Mouse (Mus musculus) liver, embryonic 13.5 days (tissue): ENCODE data around the gene Gm10277. TPM values are rescaled to one million over a fixed set of nuclear protein-coding genes. Genes with fewer than 3 reads are reported as not detected.
"Not testable (repeated sequence)": the region's sequence is repeated elsewhere in the genome, so short reads cannot be mapped to it uniquely, and the experiment has no call there.

Source experiments
- ATAC-seq: fragments of 200-750 bp; cut with Nextera tagmentation; 2 replicates; pipeline ENCODE4 v1.8.0; 2017; ENCODE audit warnings: low read depth, mild to moderate bottlenecking, moderate number of reproducible peaks, moderate library complexity
- DNase-seq: peaks from one replicate; pipeline ENCODE4 v3.0.0; 2022
- H3K27ac ChIP-seq: fragments of 300-500 bp; sonication (generic); 2 replicates; pipeline ENCODE4 v1.5.1; 2015; ENCODE audit warnings: moderate library complexity, mild to moderate bottlenecking, inconsistent platforms
- H3K27me3 ChIP-seq: fragments of 300-500 bp; sonication (generic); 2 replicates; pipeline ENCODE4 v1.6.1; 2015; ENCODE audit warnings: mild to moderate bottlenecking, inconsistent platforms
- H3K36me3 ChIP-seq: fragments of 300-500 bp; sonication (generic); 2 replicates; pipeline ENCODE4 v1.6.1; 2015; ENCODE audit warnings: mild to moderate bottlenecking, inconsistent platforms
- H3K4me1 ChIP-seq: fragments of 300-500 bp; sonication (generic); replicated peaks from 2 replicates; pipeline ENCODE4 v1.6.1; 2015; ENCODE audit warnings: inconsistent platforms
- H3K4me2 ChIP-seq: fragments of 300-500 bp; sonication (generic); 2 replicates; pipeline ENCODE4 v1.6.1; 2015; ENCODE audit warnings: inconsistent platforms, mild to moderate bottlenecking, moderate library complexity
- H3K4me3 ChIP-seq: fragments of 300-500 bp; sonication (generic); replicated peaks from 2 replicates; pipeline ENCODE4 v1.5.1; 2015; ENCODE audit warnings: mild to moderate bottlenecking, inconsistent platforms
- H3K9ac ChIP-seq: fragments of 300-500 bp; sonication (generic); 2 replicates; pipeline ENCODE4 v1.6.1; 2015; ENCODE audit warnings: mild to moderate bottlenecking, inconsistent platforms
- H3K9me3 ChIP-seq: fragments of 300-500 bp; sonication (generic); replicated peaks from 2 replicates; pipeline ENCODE4 v1.6.1; 2016; ENCODE audit warnings: inconsistent platforms
- WGBS: fragments of 180-500 bp; shearing (Covaris S2); methylation state at CpG from one replicate; pipeline ENCODE4 v1.1.7; 2015; ENCODE audit not compliant: insufficient replicate concordance; 5-methylcytosine and 5-hydroxymethylcytosine counted together
- polyA plus RNA-seq: library from polyadenylated mRNA; unstranded; fragments of >200 nt; fragmentation: Nextera tagmentation; extraction: Ambion mirVana; gene quantifications from 2 replicates; pipeline ENCODE4 v1.2.1, GENCODE M21; 2015

The Gm10277 gene
- polyA plus RNA-seq, 1 experiment from 2014 or later = 0.78 TPM

GRCm38 (mm10) chr11:77748996-77749395, 38.6 kb downstream of the Gm10277 start:
- WGBS = 72% methylated on average over 5 of the region's 5 CpGs
- H3K4me1 ChIP-seq = peaks cover 59% of the 10 kb centered on the region
- DNase-seq = no peak
- H3K9ac ChIP-seq = no peak overlapping the region
- no peaks in the 10 kb centered on the region for H3K36me3 ChIP-seq
- H3K9me3 ChIP-seq = no peaks in the 10 kb centered on the region
- H3K4me3 ChIP-seq = no peak overlapping the region
- no peak overlapping the region for H3K27ac ChIP-seq
- no peak for ATAC-seq
- no peak overlapping the region for H3K4me2 ChIP-seq
- no peaks in the 10 kb centered on the region for H3K27me3 ChIP-seq

DNA sequence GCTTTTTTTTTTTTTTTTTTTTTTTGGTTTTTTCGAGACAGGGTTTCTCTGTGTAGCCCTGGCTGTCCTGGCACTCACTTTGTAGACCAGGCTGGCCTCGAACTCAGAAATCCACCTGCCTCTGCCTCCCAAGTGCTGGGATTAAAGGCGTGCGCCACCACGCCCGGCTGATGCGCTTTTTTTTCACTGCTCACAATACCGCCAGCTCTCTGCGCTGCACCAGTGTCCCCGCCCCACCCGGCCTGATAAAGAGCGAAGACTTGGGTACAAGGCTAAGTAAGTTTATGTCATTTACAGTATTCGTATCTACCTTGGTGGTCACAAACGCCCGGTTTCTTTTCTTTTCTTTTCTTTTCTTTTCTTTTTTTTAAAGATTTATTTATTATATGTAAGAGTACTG, 40.4 kb downstream of the Gm10277 start:
- not testable (repeated sequence) for H3K4me2 ChIP-seq, H3K4me3 ChIP-seq, H3K36me3 ChIP-seq, H3K27me3 ChIP-seq, H3K9me3 ChIP-seq, H3K9ac ChIP-seq
- DNase-seq = peak; percentile 45
- WGBS = 69% methylated on average over 13 of the region's 15 CpGs
- Histone ChIP-seq H3K4me1 (peaks cover 43% of the 10 kb centered on the region), H3K27ac (peak overlapping the region; percentile 48; the same call in 1 of the 2 replicates)
- peak; percentile 67 for ATAC-seq

- DNase-seq (peak; percentile 48), ATAC-seq (peak; percentile 84)
- Histone ChIP-seq H3K9me3 (no peaks in the 10 kb centered on the region), H3K9ac (no peak overlapping the region), H3K36me3 (no peaks in the 10 kb centered on the region), H3K4me2 (no peak overlapping the region), H3K4me1 (peaks cover 38% of the 10 kb centered on the region), H3K27ac (peak overlapping the region; percentile 48), H3K27me3 (no peaks in the 10 kb centered on the region), H3K4me3 (no peak overlapping the region)
- 36% methylated on average over 4 of the region's 4 CpGs for WGBS
Measured at GRCm38 (mm10) chr11:77746652-77747051, 40.9 kb downstream of the Gm10277 start.

DNA sequence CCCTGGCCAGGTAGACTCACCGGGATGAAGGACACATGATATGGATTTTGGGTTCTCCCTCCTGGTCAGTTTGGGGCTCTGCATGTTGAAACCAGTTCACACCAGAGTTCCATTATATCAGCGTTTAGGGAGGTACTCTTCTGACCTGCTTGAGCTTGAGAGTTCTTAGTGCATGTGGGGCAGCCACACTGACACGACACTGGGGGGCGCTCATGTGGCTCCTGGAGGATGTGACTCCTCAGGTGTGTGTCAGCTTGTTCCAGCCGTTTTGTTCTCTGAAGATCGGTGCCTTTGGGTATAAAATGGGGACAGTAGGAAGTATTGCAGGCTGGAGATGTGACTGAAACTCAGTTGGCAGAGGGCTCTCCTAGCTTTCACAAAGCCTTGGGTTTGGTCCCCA, 43.6 kb downstream of the Gm10277 start:
- H3K4me1 ChIP-seq = peaks cover 27% of the 10 kb centered on the region
- peak; percentile 37 for DNase-seq
- 24% methylated on average over 6 of the region's 6 CpGs for WGBS

DNA sequence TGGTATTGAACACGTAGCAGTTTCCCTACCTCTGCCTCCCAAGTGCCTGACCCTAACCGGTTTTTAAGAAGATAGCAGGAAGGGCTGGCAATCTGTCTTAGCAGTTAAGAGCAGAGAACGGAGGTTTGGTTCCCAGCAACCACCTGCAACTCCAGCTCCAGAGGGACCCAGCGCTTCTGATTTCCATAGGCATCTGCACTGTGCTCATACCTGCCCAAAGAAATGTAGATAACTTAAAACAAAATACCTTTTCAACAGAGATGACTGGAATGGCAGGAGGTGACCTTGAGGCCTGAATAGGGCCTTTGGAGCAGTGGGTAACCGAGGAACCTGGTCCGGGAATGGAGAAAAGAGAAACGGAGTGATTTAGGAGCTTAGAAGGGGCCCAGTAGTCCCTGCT, 49.0 kb downstream of the Gm10277 start:
- H3K9ac ChIP-seq = no peak overlapping the region
- WGBS = 55% methylated on average over 7 of the region's 7 CpGs
- no peaks in the 10 kb centered on the region for H3K4me1 ChIP-seq

More for the DNA sequence above, 43.6 kb downstream of the Gm10277 start:
- Histone ChIP-seq H3K4me2 (no peak overlapping the region), H3K36me3 (no peaks in the 10 kb centered on the region), H3K27me3 (no peaks in the 10 kb centered on the region), H3K9me3 (no peaks in the 10 kb centered on the region), H3K4me3 (no peak overlapping the region), H3K9ac (no peak overlapping the region), H3K27ac (peak overlapping the region; percentile 7; the same call in 1 of the 2 replicates)
- no peak for ATAC-seq

DNA sequence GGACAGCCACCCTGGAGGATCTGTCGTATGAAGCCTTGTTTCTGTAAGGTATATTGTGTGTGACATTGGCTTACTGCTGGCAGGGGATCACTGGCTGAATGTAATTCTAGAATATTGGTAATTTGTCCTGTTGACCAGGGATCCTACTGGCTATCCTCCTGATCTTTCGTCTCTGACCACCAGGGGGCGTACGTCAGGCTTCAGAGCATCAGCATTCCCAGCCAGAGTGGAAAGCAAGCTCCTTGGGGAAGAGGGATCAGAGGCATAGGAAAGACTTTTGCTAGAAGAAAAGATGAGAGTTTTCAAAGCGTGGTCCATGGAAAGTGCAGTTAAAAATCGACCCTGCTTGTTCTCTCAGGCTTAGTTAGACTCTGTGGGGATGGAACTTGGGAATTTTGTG, 50.3 kb downstream of the Gm10277 start:
- Histone ChIP-seq H3K4me2 (no peak overlapping the region), H3K27ac (no peak overlapping the region), H3K9ac (no peak overlapping the region), H3K27me3 (no peaks in the 10 kb centered on the region), H3K9me3 (no peaks in the 10 kb centered on the region), H3K36me3 (no peaks in the 10 kb centered on the region), H3K4me1 (no peaks in the 10 kb centered on the region), H3K4me3 (no peak overlapping the region)
- ATAC-seq = no peak
- peak; percentile 63 for DNase-seq
- WGBS = 2% methylated on average over 6 of the region's 6 CpGs

More for the DNA sequence above, 49.0 kb downstream of the Gm10277 start:
- Histone ChIP-seq H3K4me3 (no peak overlapping the region), H3K4me2 (no peak overlapping the region), H3K36me3 (no peaks in the 10 kb centered on the region), H3K27ac (no peak overlapping the region), H3K27me3 (no peaks in the 10 kb centered on the region), H3K9me3 (no peaks in the 10 kb centered on the region)
- DNase-seq = no peak
- ATAC-seq = no peak

Other genes starting within 250 kb of the Gm10277 start
- gene Taok1, start 179.9 kb downstream of the Gm10277 start, polyA plus RNA-seq = 4.7 and 6.0 TPM in 2 replicates
- gene Nufip2, start 101.6 kb downstream of the Gm10277 start, polyA plus RNA-seq = 2.2 TPM in 2 replicates
- gene Cryba1, start 62.5 kb downstream of the Gm10277 start, polyA plus RNA-seq = 0.24 TPM in 1 of 2 replicates, not detected in the other
- gene Myo18a, start 24.5 kb downstream of the Gm10277 start, polyA plus RNA-seq = 17.3 and 21.8 TPM in 2 replicates
- gene Pipox, start 106.3 kb upstream of the Gm10277 start, polyA plus RNA-seq = 8.7 and 10.4 TPM in 2 replicates
- 0.03 and 0.20 TPM in 2 replicates for gene Sez6, start 143.1 kb upstream of the Gm10277 start, polyA plus RNA-seq
- 6.5 and 7.6 TPM in 2 replicates for gene Phf12, start 195.0 kb upstream of the Gm10277 start, polyA plus RNA-seq
- 18.2 and 19.3 TPM in 2 replicates for gene Dhrs13, start 244.5 kb upstream of the Gm10277 start, polyA plus RNA-seq